Mouse (Mus musculus): ENCODE data around the gene Dnah12. TPM values are rescaled to one million over a fixed set of nuclear protein-coding genes. Genes with fewer than 3 reads are reported as not detected.

Gene Dnah12
- polyA plus RNA-seq, 1 experiment from 2014 or later: 0.03 TPM

- Histone ChIP-seq H3K27me3 (no peaks in the 10 kb centered on the region), H3K27ac (no peak overlapping the region), H3K36me3 (peaks cover 42% of the 10 kb centered on the region), H3K9ac (no peak overlapping the region), H3K4me2 (no peak overlapping the region), H3K4me3 (no peak overlapping the region), H3K9me3 (no peaks in the 10 kb centered on the region), H3K4me1 (no peaks in the 10 kb centered on the region)
- ATAC-seq (ENCODE audit: insufficient number of reproducible peaks, insufficient read depth, low FRiP score, low TSS enrichment, low read depth): no peak
- WGBS: 93% methylated on average over 3 of the region's 3 CpGs
Measured at GRCm38 (mm10) chr14:26934891-26935290, 241.8 kb downstream of the Dnah12 start.

- no peak overlapping the region for H3K9ac ChIP-seq
- ATAC-seq (ENCODE audit: insufficient number of reproducible peaks, insufficient read depth, low FRiP score, low TSS enrichment, low read depth): no peak
- no peak overlapping the region for H3K4me2 ChIP-seq
- H3K36me3 ChIP-seq: peaks cover 44% of the 10 kb centered on the region
- H3K27me3 ChIP-seq: no peaks in the 10 kb centered on the region
- no peak overlapping the region for H3K4me3 ChIP-seq
- WGBS: 87% methylated on average over 4 of the region's 4 CpGs
- H3K4me1 ChIP-seq: no peaks in the 10 kb centered on the region
- H3K9me3 ChIP-seq: no peaks in the 10 kb centered on the region
- H3K27ac ChIP-seq: no peak overlapping the region
Measured at GRCm38 (mm10) chr14:26935558-26935957, 242.5 kb downstream of the Dnah12 start.

Small RNAs within 50 kb of the gene (microRNA-seq; reads per million reads assigned to microRNA genes)
- not detected for gene Mir7672

Other genes starting within 250 kb of the Dnah12 start
- gene Slmap, start 158.3 kb upstream of the Dnah12 start, polyA plus RNA-seq (2015; fragmentation: Nextera tagmentation; extraction: Ambion mirVana): 17.1 and 19.6 TPM in 2 replicates
- 34.3 and 34.5 TPM in 2 replicates for gene Dennd6a, start 119.4 kb upstream of the Dnah12 start, polyA plus RNA-seq (2015; fragmentation: Nextera tagmentation; extraction: Ambion mirVana)
- 600 and 602 TPM in 2 replicates for gene Arf4, start 55.2 kb upstream of the Dnah12 start, polyA plus RNA-seq (2015; fragmentation: Nextera tagmentation; extraction: Ambion mirVana)
- 10.6 and 11.2 TPM in 2 replicates for gene Pde12, start 23.4 kb upstream of the Dnah12 start, polyA plus RNA-seq (2015; fragmentation: Nextera tagmentation; extraction: Ambion mirVana)
- gene Asb14, start 201.3 kb downstream of the Dnah12 start, polyA plus RNA-seq (2015; fragmentation: Nextera tagmentation; extraction: Ambion mirVana): 0.15 TPM in 1 of 2 replicates, not detected in the other

Measured in embryonic facial prominence, embryonic 13.5 days (tissue).